Mouse (Mus musculus) MEL (cell line): ENCODE measurements at regions not wholly inside any gene's neighbourhood (a gene's known extent, or its start where the extent isn't known, plus 50 kb on each side); places are given as distances from the start of the nearest gene placed in this dataset.

Experiments
- CTCF ChIP-seq, 3 experiments: IDR thresholded peaks in 2 of 3; conservative IDR thresholded peaks in 1 of 3; 2 replicates each; pipeline ENCODE4 v1.5.1; 2011 to 2012; ENCODE audit warnings: low read length in 3 of 3, low read depth in 2 of 3, mild to moderate bottlenecking in 2 of 3, improper control_type of control experiment in 1 of 3, inconsistent platforms in 1 of 3, mixed read lengths in 1 of 3, moderate library complexity in 1 of 3; ENCODE audit not compliant: control insufficient read depth in 1 of 3, insufficient read depth in 1 of 3, poor library complexity in 1 of 3, severe bottlenecking in 1 of 3
- MAZ ChIP-seq: IDR thresholded peaks from 2 replicates; pipeline ENCODE4 v1.6.1; 2012; ENCODE audit warnings: low read depth, mild to moderate bottlenecking, inconsistent platforms, low read length, improper control_type of control experiment
- SIN3A ChIP-seq: IDR thresholded peaks from 2 replicates; pipeline ENCODE4 v1.6.1; 2012; ENCODE audit warnings: low read length, improper control_type of control experiment, inconsistent platforms

DNA sequence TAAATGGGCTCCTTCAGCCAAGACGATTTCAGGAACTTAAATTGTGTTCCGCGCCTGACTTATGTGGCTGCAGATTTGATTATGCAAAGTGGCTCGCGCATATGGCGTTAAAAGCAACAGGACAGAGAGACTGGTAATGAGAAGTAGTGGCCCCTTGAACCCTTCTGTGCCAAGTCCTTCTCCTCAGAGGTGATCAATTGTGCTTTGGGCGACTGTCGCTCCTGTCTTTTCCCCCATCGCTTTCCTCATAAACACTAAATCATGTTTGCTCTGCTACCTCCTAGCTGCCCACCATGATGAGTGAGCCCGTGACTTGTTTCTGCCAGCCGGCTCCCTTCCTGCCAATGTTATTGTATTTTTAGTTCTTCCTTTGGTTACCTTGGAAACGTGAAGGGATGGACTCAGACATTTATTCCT, 360.2 kb downstream of the Matn1 start:
- no peak for TF ChIP-seq CTCF (IDR thresholded peaks at IDR 0.05 in 2 of 3, conservative IDR thresholded peaks at IDR 0.05 in 1 of 3; ENCODE audit: control insufficient read depth in 1 of 3, insufficient read depth in 1 of 3, low read depth in 2 of 3, low read length in 3 of 3, poor library complexity in 1 of 3, severe bottlenecking in 1 of 3)
- no peak for TF ChIP-seq MAZ
- TF ChIP-seq SIN3A = no peak
